Mouse (Mus musculus) CD4-positive, CD25-positive, alpha-beta regulatory T cell, adult 4 months (primary cell): Measurements from ENCODE around the gene Ets1. TPM values are rescaled to one million over a fixed set of nuclear protein-coding genes. Genes with fewer than 3 reads are reported as not detected.

ENCODE experiments used
- ATAC-seq: one replicate; pipeline ENCODE4 v1.8.0; 2017
- polyA plus RNA-seq, 2 experiments: library from polyadenylated mRNA; unstranded; fragments of 100-300 nt; shearing (Covaris generic); gene quantifications; one replicate each; pipeline ENCODE4 v1.2.1; 2017

The Ets1 gene
- polyA plus RNA-seq, 2 experiments from 2014 or later, result 800 to 1,019 TPM

- ATAC-seq, result no peak
Measured at GRCm38 (mm10) chr9:32666611-32667517, 30.8 kb downstream of the Ets1 start.

GRCm38 (mm10) chr9:32667518-32667908 is 31.5 kb downstream of the Ets1 start:
- ATAC-seq, result no peak

GRCm38 (mm10) chr9:32668075-32668673 is 32.2 kb downstream of the Ets1 start:
- peak; percentile 36 for ATAC-seq

- ATAC-seq, result no peak
Measured at GRCm38 (mm10) chr9:32669397-32669796, 33.4 kb downstream of the Ets1 start.

- ATAC-seq, result peak; percentile 67
Measured at GRCm38 (mm10) chr9:32671970-32672859, 36.2 kb downstream of the Ets1 start.

GRCm38 (mm10) chr9:32673923-32674322 is 37.9 kb downstream of the Ets1 start:
- no peak for ATAC-seq

GRCm38 (mm10) chr9:32675671-32676409 is 39.8 kb downstream of the Ets1 start:
- no peak for ATAC-seq

GRCm38 (mm10) chr9:32676480-32676879 is 40.5 kb downstream of the Ets1 start:
- ATAC-seq, result peak; percentile 54

GRCm38 (mm10) chr9:32677646-32678045 is 41.6 kb downstream of the Ets1 start:
- peak; percentile 48 for ATAC-seq

GRCm38 (mm10) chr9:32678120-32678757 is 42.2 kb downstream of the Ets1 start:
- no peak for ATAC-seq

- ATAC-seq, result no peak
Measured at GRCm38 (mm10) chr9:32679531-32679930, 43.5 kb downstream of the Ets1 start.

- no peak for ATAC-seq
Measured at GRCm38 (mm10) chr9:32680201-32680600, 44.2 kb downstream of the Ets1 start.

- ATAC-seq, result peak; percentile 65
Measured at GRCm38 (mm10) chr9:32685793-32686558, 50.0 kb downstream of the Ets1 start.

- no peak for ATAC-seq
Measured at GRCm38 (mm10) chr9:32688351-32688750, 52.3 kb downstream of the Ets1 start.

- no peak for ATAC-seq
Measured at GRCm38 (mm10) chr9:32691151-32691925, 55.3 kb downstream of the Ets1 start.

- ATAC-seq, result peak; percentile 22
Measured at GRCm38 (mm10) chr9:32692944-32693343, 56.9 kb downstream of the Ets1 start.

- no peak for ATAC-seq
Measured at GRCm38 (mm10) chr9:32693411-32693810, 57.4 kb downstream of the Ets1 start.

- ATAC-seq, result no peak
Measured at GRCm38 (mm10) chr9:32694111-32694824, 58.2 kb downstream of the Ets1 start.

GRCm38 (mm10) chr9:32694916-32695490 is 59.0 kb downstream of the Ets1 start:
- no peak for ATAC-seq
